Mouse (Mus musculus) cerebellum, adult 11 months (tissue): ENCODE measurements at regions not wholly inside any gene's neighbourhood (a gene's known extent, or its start where the extent isn't known, plus 50 kb on each side); places are given as distances from the start of the nearest gene placed in this dataset.

ENCODE experiments used
- DNase-seq: peaks from one replicate; pipeline ENCODE4 v3.0.0; 2022

DNA sequence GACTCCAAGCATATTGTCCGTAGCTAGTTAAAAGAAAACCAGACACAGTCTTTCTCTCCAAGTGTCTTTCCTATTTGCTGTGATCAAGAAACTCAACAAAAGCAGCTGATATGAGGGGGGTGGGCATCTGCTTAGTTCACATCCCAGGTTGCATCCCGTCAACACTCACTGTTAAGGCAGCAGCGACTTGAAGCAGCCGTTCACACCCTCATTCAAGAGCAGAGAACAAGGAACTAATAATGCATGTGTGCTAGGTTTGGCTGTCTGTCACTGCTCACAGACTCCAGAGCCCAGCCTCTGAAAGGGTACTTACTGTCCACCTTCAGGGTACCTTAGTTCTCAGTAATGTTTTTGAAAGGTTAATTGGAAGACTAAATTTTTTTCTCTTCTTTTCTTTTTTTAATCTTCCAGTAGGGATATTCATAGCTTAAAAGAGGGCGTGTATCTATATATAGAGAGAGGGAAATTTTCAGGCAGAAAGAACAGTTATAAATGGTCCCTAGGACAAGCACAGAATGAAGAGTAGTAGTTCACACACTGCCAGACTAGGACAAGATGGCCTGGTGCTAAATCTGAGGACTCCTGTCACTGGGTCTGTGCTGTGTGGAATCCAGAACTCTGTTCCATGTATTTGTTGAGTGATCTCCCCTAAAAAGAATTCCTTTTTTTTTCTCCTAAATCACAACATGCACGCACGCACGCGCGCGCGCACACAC lies 199.1 kb upstream of the BB014433 start:
- DNase-seq: no peak

GRCm38 (mm10) chr8:15235410-15235809 lies 189.5 kb upstream of the BB014433 start:
- DNase-seq: no peak

DNA sequence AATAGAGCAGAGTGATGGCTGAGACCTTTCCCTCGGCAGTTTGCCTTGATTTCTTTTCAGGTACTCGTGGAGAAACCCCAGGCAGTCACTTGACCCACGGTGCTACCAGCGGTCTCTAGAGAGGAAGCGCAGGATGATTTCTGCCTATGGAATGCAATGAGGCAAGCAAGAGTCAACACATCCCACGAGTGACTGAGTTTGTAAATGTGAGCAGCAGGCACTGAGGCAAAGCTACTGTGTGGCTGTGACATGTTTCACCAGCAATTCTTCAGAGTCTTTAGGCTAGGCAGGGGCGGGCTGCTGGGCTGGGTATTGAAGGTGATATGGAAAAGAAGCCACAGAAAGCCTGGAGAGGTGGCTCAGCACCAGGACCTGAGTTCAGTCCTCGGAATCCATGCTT lies 187.4 kb upstream of the BB014433 start:
- DNase-seq: no peak

GRCm38 (mm10) chr8:15230217-15230616 lies 184.3 kb upstream of the BB014433 start:
- DNase-seq: no peak

- peak; percentile 16 for DNase-seq
Measured at GRCm38 (mm10) chr8:15221211-15221912, 175.5 kb upstream of the BB014433 start.

- no peak for DNase-seq
Measured at GRCm38 (mm10) chr8:15209856-15210521, 164.1 kb upstream of the BB014433 start.

DNA sequence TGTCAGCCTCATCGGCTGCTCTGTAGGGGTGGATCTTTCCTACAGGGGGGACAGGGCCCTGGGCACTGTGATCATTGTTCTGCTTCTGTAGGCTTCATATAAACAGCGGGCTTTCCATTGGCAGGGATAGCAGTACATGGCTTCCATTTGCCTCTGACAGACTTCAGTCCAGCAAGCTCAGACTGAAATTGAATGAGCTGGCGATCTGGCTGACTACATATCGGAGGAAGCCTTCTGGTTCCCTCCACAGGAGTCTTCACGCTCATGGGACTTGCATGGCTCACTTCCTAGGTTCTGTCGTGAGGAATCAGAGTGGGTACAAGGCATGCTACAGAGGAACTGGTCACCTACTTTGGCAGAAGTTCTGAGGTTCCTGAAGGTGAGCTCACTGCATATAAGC lies 155.7 kb upstream of the BB014433 start:
- DNase-seq: no peak

- no peak for DNase-seq
Measured at GRCm38 (mm10) chr8:15190708-15191107, 144.8 kb upstream of the BB014433 start.

DNA sequence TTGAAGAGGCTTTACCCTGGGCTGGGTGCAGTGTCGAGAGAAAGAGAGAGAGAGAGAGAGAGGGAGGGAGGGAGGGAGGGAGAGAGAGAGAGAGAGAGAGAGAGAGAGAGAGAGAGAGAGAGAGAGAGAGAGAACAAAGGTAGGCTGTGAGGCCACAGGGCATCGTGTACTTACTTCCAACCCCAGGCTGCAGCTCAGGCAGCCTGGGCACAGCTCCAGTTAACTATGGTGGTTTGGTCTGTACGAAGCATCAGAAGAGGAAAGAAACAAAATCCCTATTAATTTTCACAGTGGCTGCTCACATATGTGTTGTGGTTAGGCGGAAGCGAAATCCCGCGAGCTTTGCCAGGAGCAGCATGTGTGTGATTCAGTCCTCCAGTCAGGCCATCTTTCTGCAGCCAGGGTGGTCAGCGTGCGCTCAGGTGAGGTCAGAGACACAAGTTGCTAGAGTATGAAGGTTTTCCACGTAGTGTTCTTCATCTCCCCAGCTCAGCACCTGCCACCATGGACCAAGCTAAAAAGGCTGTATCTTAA lies 143.3 kb upstream of the BB014433 start:
- no peak for DNase-seq
